Mouse (Mus musculus) liver, embryonic 16.5 days (tissue): ENCODE measurements around the gene Wee1. TPM values are rescaled to one million over a fixed set of nuclear protein-coding genes. Genes with fewer than 3 reads are reported as not detected.
"Not testable (repeated sequence)": the region's sequence is repeated elsewhere in the genome, so short reads cannot be mapped to it uniquely, and the experiment has no call there.

Experiments used
- ATAC-seq: fragments of 200-750 bp; cut with Nextera tagmentation; 2 replicates; pipeline ENCODE4 v1.8.0; 2017; ENCODE audit warnings: low read depth, mild to moderate bottlenecking, moderate number of reproducible peaks, moderate library complexity
- H3K27ac ChIP-seq: fragments of 300-500 bp; sonication (generic); 2 replicates; pipeline ENCODE4 v1.5.1; 2014; ENCODE audit warnings: mild to moderate bottlenecking, low read length
- H3K27me3 ChIP-seq: fragments of 300-500 bp; sonication (generic); 2 replicates; pipeline ENCODE4 v1.6.1; 2014; ENCODE audit warnings: low read depth, low read length, mixed read lengths; ENCODE audit not compliant: control insufficient read depth, insufficient read depth
- H3K36me3 ChIP-seq: fragments of 300-500 bp; sonication (generic); 2 replicates; pipeline ENCODE4 v1.6.1; 2014; ENCODE audit warnings: mild to moderate bottlenecking; ENCODE audit not compliant: control insufficient read depth, insufficient read depth
- H3K4me1 ChIP-seq: fragments of 300-500 bp; sonication (generic); 2 replicates; pipeline ENCODE4 v1.6.1; 2014; ENCODE audit warnings: low read depth, low read length, mixed read lengths; ENCODE audit not compliant: control insufficient read depth
- H3K4me2 ChIP-seq: fragments of 300-500 bp; sonication (generic); 2 replicates; pipeline ENCODE4 v1.6.1; 2014; ENCODE audit warnings: low read depth, low read length, mixed read lengths
- H3K4me3 ChIP-seq: fragments of 300-500 bp; sonication (generic); 2 replicates; pipeline ENCODE4 v1.5.1; 2014; ENCODE audit warnings: low read depth, mild to moderate bottlenecking, low read length
- H3K9ac ChIP-seq: fragments of 300-500 bp; sonication (generic); 2 replicates; pipeline ENCODE4 v1.6.1; 2014; ENCODE audit warnings: low read depth, low read length
- H3K9me3 ChIP-seq: fragments of 300-500 bp; sonication (generic); replicated peaks from 2 replicates; pipeline ENCODE4 v1.6.1; 2016; ENCODE audit warnings: low read length; ENCODE audit not compliant: control insufficient read depth
- WGBS: fragments of 180-500 bp; shearing (Covaris S2); extraction: QIAGEN DNeasy Blood & Tissue Kit; methylation state at CpG from one replicate; pipeline ENCODE4 v1.1.7; 2014; ENCODE audit not compliant: insufficient replicate concordance; 5-methylcytosine and 5-hydroxymethylcytosine counted together
- polyA plus RNA-seq: library from polyadenylated mRNA; unstranded; fragments of >200 nt; fragmentation: Nextera tagmentation; extraction: Ambion mirVana; gene quantifications from 2 replicates; pipeline ENCODE4 v1.2.1, GENCODE M21; 2015

Gene Wee1
- polyA plus RNA-seq, 1 experiment from 2014 or later: 6.6 TPM

DNA sequence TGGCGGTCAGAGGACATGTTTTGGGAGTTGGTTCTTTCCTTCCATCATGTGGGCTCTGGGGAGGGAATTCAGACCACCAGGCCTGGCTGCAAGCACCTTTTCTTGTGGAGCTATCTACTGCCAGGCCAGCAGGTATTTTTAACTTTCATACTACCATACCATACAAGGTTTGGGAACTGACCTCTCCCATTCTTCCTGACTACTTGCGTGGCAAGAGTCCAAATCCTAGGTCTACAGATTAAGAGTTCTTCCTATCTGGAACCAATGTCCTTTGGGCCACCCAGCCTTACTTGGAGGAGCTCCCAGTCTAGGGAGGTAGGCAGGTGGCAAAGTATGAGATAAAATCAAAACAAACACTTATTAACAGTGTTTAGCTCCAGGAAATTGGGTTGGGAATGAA is 3.4 kb upstream of the Wee1 start:
- Histone ChIP-seq H3K4me1 (peaks cover 4% of the 10 kb centered on the region), H3K9me3 (no peaks in the 10 kb centered on the region), H3K36me3 (no peaks in the 10 kb centered on the region), H3K27me3 (no peaks in the 10 kb centered on the region), H3K9ac (no peak overlapping the region), H3K4me3 (no peak overlapping the region), H3K4me2 (no peak overlapping the region), H3K27ac (no peak overlapping the region)
- no peak for ATAC-seq
- 80% methylated on average over 2 of the region's 2 CpGs for WGBS

DNA sequence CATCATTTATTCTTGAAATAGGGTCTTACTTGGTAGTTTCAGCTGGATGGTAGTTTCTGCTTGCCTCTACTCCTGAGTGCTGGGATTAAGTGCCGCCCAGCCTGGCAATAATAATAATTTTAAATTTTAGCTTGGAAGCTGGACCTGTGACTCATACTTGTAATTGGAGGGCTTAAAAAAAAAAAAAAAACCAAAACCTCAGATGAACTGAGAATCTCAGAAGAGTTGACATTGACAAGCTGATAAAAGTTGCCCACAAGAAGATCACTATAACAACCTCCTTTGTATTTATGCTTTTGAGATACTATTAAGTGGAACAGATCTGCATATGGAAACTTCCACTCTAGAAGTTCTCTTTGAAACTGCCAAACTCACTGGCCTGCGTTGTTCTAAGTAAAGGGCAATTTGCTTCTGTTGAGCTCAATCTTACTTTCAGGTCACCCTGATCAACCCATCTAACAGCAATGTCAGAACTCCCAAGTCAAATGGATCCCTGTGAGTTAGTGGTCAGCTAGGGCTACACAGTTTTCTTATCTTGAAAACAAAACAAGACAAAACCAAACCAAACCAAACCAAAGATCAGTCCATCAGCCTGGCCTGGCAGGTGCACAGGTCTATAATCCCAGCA is 1.6 kb upstream of the Wee1 start:
- H3K27ac ChIP-seq: peak overlapping the region; percentile 31; the same call in 1 of the 2 replicates
- H3K4me1 ChIP-seq: peaks cover 14% of the 10 kb centered on the region
- H3K36me3 ChIP-seq: no peaks in the 10 kb centered on the region
- H3K9me3 ChIP-seq: no peaks in the 10 kb centered on the region
- no peak for ATAC-seq
- H3K9ac ChIP-seq: peak overlapping the region; percentile 85; the same call in 1 of the 2 replicates
- H3K27me3 ChIP-seq: no peaks in the 10 kb centered on the region
- peak overlapping the region; percentile 96 for H3K4me3 ChIP-seq
- peak overlapping the region; percentile 67 for H3K4me2 ChIP-seq
- 74% methylated on average over 2 of the region's 2 CpGs for WGBS

DNA sequence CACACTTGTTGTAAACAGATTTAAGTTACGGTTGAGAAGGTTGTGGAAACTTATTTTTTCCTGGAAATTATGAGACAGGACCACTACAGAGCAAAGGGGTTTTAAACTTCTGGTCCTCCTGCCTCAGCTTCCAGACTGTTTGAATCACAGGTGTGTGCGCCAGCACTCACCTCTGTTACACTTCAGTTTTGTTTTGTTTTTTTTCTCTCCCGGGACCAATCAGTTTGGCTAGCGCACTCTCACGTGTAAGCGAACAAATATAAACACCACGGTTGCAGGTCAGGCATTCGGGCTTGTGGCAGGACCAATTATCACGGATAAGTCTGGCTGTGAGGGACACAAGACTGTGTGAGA is 707 bp upstream of the Wee1 start:
- WGBS: 2% methylated on average over 9 of the region's 9 CpGs
- H3K9me3 ChIP-seq: no peaks in the 10 kb centered on the region
- no peak for ATAC-seq

DNA sequence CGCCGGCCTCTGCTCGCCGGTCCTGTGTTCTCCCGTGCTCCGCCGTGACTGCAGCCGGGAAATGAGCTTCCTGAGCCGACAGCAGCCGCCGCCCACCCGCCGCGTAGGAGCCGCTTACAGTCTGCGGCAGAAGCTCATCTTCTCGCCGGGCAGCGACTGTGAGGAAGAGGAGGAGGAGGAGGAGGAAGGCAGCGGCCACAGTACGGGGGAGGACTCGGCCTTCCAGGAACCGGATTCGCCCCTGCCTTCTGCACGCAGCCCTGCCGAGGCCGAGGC is 381 bp downstream of the Wee1 start:
- Histone ChIP-seq H3K4me3 (peak overlapping the region; percentile 96), H3K4me1 (peaks cover 14% of the 10 kb centered on the region), H3K27me3 (no peaks in the 10 kb centered on the region), H3K4me2 (peak overlapping the region; percentile 67), H3K9me3 (no peaks in the 10 kb centered on the region), H3K27ac (peak overlapping the region; percentile 89), H3K36me3 (peaks cover 2% of the 10 kb centered on the region), H3K9ac (peak overlapping the region; percentile 85)
- ATAC-seq: no peak
- WGBS: 0% methylated on average over 26 of the region's 27 CpGs

More for the DNA sequence above, 707 bp upstream of the Wee1 start:
- Histone ChIP-seq H3K9ac (peak overlapping the region; percentile 85), H3K4me2 (peak overlapping the region; percentile 67), H3K4me3 (peak overlapping the region; percentile 96), H3K27me3 (no peaks in the 10 kb centered on the region), H3K36me3 (no peaks in the 10 kb centered on the region), H3K4me1 (peaks cover 14% of the 10 kb centered on the region), H3K27ac (peak overlapping the region; percentile 87)

DNA sequence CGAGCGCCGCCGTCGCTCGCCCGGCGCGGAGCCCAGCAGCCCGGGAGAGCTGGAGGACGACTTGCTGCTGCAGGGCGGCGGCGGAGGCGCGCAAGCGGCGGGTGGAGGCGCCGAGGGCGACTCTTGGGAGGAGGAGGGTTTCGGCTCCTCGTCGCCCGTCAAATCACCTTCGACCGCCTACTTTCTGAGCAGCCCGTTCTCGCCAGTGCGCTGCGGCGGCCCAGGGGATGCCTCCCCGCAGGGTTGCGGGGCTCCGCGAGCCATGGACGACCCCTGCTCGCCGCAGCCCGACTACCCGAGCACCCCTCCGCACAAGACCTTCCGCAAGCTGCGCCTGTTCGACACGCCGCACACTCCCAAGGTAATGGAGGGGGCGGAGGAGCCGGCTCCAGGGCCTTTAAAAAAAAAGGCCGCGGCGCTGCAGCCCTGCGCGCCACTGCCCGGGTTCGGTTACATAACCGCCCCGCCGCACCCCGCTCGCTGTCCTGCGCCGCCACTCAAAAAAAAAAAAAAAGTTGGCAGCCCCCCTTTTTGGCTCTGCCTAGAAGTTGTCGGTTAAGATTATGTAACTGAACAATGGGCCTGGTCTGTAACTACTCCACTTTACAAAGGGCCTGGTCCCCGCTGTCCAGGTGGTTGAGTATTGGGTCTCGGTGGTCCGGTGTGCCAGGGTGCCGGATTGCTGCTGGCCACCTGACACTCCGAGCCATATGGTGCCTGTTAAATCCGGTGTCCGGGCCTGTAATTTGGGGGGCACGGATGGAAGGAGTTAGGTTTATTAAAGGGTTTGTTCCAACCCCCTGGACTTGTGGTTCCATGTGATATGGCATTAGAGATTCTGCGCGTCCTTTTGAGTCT is 948 bp downstream of the Wee1 start:
- peaks cover 14% of the 10 kb centered on the region for H3K4me1 ChIP-seq
- peak overlapping the region; percentile 67 for H3K4me2 ChIP-seq
- peak overlapping the region; percentile 85 for H3K9ac ChIP-seq
- H3K9me3 ChIP-seq: no peaks in the 10 kb centered on the region
- peaks cover 8% of the 10 kb centered on the region for H3K36me3 ChIP-seq
- H3K27ac ChIP-seq: peak overlapping the region; percentile 89
- peak overlapping the region; percentile 96 for H3K4me3 ChIP-seq
- WGBS: under 1% methylated on average over 74 of the region's 74 CpGs
- peak; percentile 5 for ATAC-seq
- H3K27me3 ChIP-seq: no peaks in the 10 kb centered on the region

DNA sequence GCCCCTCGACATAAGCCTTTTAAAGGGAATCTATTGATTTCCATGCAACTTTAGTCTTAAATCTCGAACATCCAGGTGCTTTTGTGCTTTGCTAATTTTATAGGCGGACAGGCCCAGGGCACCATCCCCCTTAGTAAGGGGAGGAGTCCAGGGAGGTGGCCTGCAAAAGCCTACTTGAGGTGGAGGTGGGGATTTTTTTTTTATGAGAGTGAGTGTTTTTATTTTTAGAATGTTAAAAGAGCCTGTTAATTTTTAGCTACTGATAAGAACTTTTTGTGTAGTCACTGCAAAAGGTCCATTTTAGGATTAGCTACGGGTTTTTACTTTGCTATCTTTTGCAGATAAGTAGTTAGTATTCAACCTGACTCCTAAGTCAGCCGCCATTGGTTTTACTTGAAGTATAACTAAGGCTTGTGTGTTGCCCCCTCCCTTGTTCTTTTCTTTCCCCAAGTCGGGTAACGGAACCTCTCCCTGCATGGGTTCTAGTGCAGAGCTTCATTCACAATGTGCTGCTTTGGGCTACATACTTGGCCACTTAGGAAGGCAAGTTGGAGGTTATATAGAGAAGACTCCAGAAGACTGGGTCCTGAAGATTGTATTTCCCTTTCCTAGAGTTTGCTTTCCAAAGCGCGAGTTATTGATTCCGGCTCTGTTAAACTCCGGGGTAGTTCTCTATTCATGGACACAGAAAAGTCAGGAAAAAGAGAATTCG is 2.2 kb downstream of the Wee1 start:
- WGBS: 23% methylated on average over 12 of the region's 12 CpGs
- no peak for ATAC-seq
- H3K27ac ChIP-seq: peak overlapping the region; percentile 10; the same call in 1 of the 2 replicates
- H3K9me3 ChIP-seq: no peaks in the 10 kb centered on the region
- H3K27me3 ChIP-seq: no peaks in the 10 kb centered on the region
- peaks cover 12% of the 10 kb centered on the region for H3K36me3 ChIP-seq
- H3K4me2 ChIP-seq: peak overlapping the region; percentile 67
- peak overlapping the region; percentile 85 for H3K9ac ChIP-seq
- H3K4me1 ChIP-seq: peaks cover 14% of the 10 kb centered on the region
- peak overlapping the region; percentile 96 for H3K4me3 ChIP-seq

DNA sequence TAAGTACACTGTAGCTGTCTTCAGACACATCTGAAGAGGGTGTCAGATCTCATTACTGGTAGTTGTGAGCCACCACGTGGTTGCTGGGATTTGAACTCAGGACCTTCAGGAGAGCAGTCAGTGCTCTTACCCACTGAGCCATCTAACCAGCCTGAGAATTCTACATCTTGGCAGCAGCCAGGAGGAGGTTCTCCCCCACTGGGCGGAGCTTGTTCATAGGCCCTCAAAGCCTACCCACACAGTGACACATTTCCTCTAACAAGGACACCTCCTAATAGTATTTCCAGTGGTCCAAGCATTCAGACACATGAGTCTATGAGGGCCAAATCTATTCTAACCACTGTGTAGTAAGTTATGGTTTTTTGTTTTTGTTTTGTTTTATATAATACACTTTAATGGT is 6.7 kb downstream of the Wee1 start:
- ATAC-seq: no peak
- Histone ChIP-seq H3K27me3 (no peaks in the 10 kb centered on the region), H3K9me3 (no peaks in the 10 kb centered on the region), H3K9ac (no peak overlapping the region), H3K36me3 (peaks cover 34% of the 10 kb centered on the region), H3K4me1 (peaks cover 10% of the 10 kb centered on the region), H3K27ac (no peak overlapping the region), H3K4me3 (no peak overlapping the region), H3K4me2 (no peak overlapping the region)
- WGBS: 64% methylated on average over 2 of the region's 2 CpGs

DNA sequence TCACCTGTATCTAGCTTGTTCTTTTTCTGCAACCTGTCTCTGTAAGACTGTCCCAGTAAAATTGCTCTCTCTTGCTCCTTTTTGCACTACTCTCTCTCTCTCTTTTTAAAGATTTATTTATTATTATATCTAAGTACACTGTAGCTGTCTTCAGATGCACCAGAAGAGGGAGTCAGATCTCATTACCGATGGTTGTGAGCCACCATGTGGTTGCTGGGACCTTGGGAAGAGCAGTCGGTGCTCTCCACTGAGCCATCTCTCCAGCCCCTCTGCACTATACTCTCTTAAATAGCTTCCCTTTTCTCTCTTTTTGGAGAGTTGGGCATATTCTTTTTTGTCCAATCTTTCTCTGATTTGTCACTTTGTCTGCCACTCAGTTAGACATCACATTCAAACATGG is 10.4 kb downstream of the Wee1 start:
- not testable (repeated sequence) for H3K27me3 ChIP-seq, H3K9me3 ChIP-seq, H3K9ac ChIP-seq, H3K27ac ChIP-seq, H3K4me1 ChIP-seq, H3K4me2 ChIP-seq, ATAC-seq, H3K4me3 ChIP-seq
- H3K36me3 ChIP-seq: peaks cover 42% of the 10 kb centered on the region
- WGBS: 74% methylated on average over 2 of the region's 2 CpGs

DNA sequence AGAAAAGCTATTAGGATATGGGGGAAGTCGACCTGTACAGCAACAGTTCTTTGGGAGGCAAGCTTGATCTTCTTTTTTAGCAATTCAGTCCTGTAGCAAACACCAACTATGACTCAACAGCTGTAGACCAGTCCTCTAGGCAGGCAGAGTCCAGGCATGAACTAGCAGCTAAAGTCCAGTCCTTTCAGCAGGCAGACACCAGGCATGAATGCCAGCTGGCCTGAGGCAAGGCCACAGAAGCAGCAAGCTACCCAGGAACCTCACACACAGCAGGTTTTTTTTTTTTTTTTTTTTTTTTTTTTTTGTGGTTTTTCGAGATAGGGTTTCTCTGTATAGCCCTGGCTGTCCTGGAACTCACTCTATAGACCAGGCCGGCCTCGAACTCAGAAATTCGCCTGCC is 12.1 kb downstream of the Wee1 start:
- no peaks in the 10 kb centered on the region for H3K4me1 ChIP-seq
- no peak overlapping the region for H3K4me2 ChIP-seq
- no peaks in the 10 kb centered on the region for H3K9me3 ChIP-seq
- no peak overlapping the region for H3K27ac ChIP-seq
- no peak for ATAC-seq
- no peak overlapping the region for H3K9ac ChIP-seq
- H3K36me3 ChIP-seq: peaks cover 44% of the 10 kb centered on the region
- no peaks in the 10 kb centered on the region for H3K27me3 ChIP-seq
- no peak overlapping the region for H3K4me3 ChIP-seq
- 67% methylated on average over 5 of the region's 5 CpGs for WGBS
